Mouse (Mus musculus) neural tube, embryonic 13.5 days (tissue): ENCODE results near the gene Spesp1. TPM values are rescaled to one million over a fixed set of nuclear protein-coding genes. Genes with fewer than 3 reads are reported as not detected.
A peak's percentile ranks its signal among the peaks of the same experiment; 100 is the strongest.

Experiments
- ATAC-seq: fragments of 200-750 bp; cut with Nextera tagmentation; 2 replicates; pipeline ENCODE4 v1.8.0; 2017; ENCODE audit warnings: low read depth, mild to moderate bottlenecking, moderate TSS enrichment, moderate library complexity
- H3K27ac ChIP-seq: fragments of 300-500 bp; sonication (generic); replicated peaks from 2 replicates; pipeline ENCODE4 v1.5.1; 2015; ENCODE audit warnings: moderate library complexity, mild to moderate bottlenecking, inconsistent platforms
- H3K27me3 ChIP-seq: fragments of 300-500 bp; sonication (generic); 2 replicates; pipeline ENCODE4 v1.6.1; 2015; ENCODE audit warnings: mild to moderate bottlenecking, inconsistent platforms
- H3K36me3 ChIP-seq: fragments of 300-500 bp; sonication (generic); 2 replicates; pipeline ENCODE4 v1.6.1; 2015; ENCODE audit warnings: mild to moderate bottlenecking, inconsistent platforms
- H3K4me1 ChIP-seq: fragments of 300-500 bp; sonication (generic); replicated peaks from 2 replicates; pipeline ENCODE4 v1.6.1; 2015; ENCODE audit warnings: inconsistent platforms
- H3K4me2 ChIP-seq: fragments of 300-500 bp; sonication (generic); 2 replicates; pipeline ENCODE4 v1.6.1; 2015; ENCODE audit warnings: inconsistent platforms, mild to moderate bottlenecking, moderate library complexity
- H3K4me3 ChIP-seq: fragments of 300-500 bp; sonication (generic); 2 replicates; pipeline ENCODE4 v1.5.1; 2015; ENCODE audit warnings: mild to moderate bottlenecking, inconsistent platforms
- H3K9ac ChIP-seq: fragments of 300-500 bp; sonication (generic); 2 replicates; pipeline ENCODE4 v1.6.1; 2015; ENCODE audit warnings: moderate library complexity, mild to moderate bottlenecking, inconsistent platforms
- H3K9me3 ChIP-seq: fragments of 300-500 bp; sonication (generic); 2 replicates; pipeline ENCODE4 v1.6.1; 2016; ENCODE audit warnings: inconsistent platforms
- WGBS: fragments of 180-500 bp; shearing (Covaris S2); methylation state at CpG from one replicate; pipeline ENCODE4 v1.1.7; 2015; 5-methylcytosine and 5-hydroxymethylcytosine counted together
- microRNA-seq: library from miRNA; unstranded; fragments of <30 nt; microRNA quantifications from one replicate; pipeline ENCODE4, GENCODE M21; 2016
- polyA plus RNA-seq: library from polyadenylated mRNA; unstranded; fragments of >200 nt; fragmentation: Nextera tagmentation; extraction: Ambion mirVana; gene quantifications from 2 replicates; pipeline ENCODE4 v1.2.1, GENCODE M21; 2015

Gene Spesp1
- polyA plus RNA-seq, 1 experiment from 2014 or later = not detected

GRCm38 (mm10) chr9:62243991-62244611 is 37.9 kb downstream of the Spesp1 start:
- H3K36me3 ChIP-seq = no peaks in the 10 kb centered on the region
- peak overlapping the region; percentile 43; the same call in 1 of the 2 replicates for H3K27ac ChIP-seq
- H3K4me1 ChIP-seq = peaks cover 21% of the 10 kb centered on the region
- no peaks in the 10 kb centered on the region for H3K9me3 ChIP-seq
- no peak overlapping the region for H3K4me3 ChIP-seq
- ATAC-seq = peak; percentile 69
- H3K9ac ChIP-seq = 0 out of 2 replicates have a peak overlapping the region, but pooled peaks have one; percentile 44
- H3K27me3 ChIP-seq = no peaks in the 10 kb centered on the region; the same call in 1 of the 2 replicates
- 22% methylated on average over 19 of the region's 19 CpGs for WGBS
- peak overlapping the region; percentile 36 for H3K4me2 ChIP-seq

GRCm38 (mm10) chr9:62240036-62240435 is 42.0 kb downstream of the Spesp1 start:
- no peaks in the 10 kb centered on the region for H3K36me3 ChIP-seq
- no peak overlapping the region for H3K9ac ChIP-seq
- 24% methylated on average over 10 of the region's 10 CpGs for WGBS
- no peaks in the 10 kb centered on the region; the same call in 1 of the 2 replicates for H3K27me3 ChIP-seq
- H3K4me1 ChIP-seq = peaks cover 29% of the 10 kb centered on the region
- no peaks in the 10 kb centered on the region for H3K9me3 ChIP-seq
- H3K4me2 ChIP-seq = no peak overlapping the region
- no peak overlapping the region for H3K27ac ChIP-seq
- ATAC-seq = no peak
- H3K4me3 ChIP-seq = no peak overlapping the region

- Histone ChIP-seq H3K36me3 (no peaks in the 10 kb centered on the region), H3K4me1 (peaks cover 18% of the 10 kb centered on the region), H3K9ac (peak overlapping the region; percentile 53), H3K4me2 (no peak overlapping the region), H3K4me3 (no peak overlapping the region), H3K27ac (peak overlapping the region; percentile 64; the same call in 1 of the 2 replicates), H3K9me3 (no peaks in the 10 kb centered on the region), H3K27me3 (no peaks in the 10 kb centered on the region; the same call in 1 of the 2 replicates)
- 12% methylated on average over 9 of the region's 9 CpGs for WGBS
- no peak for ATAC-seq
Observed at GRCm38 (mm10) chr9:62237381-62237980, 44.5 kb downstream of the Spesp1 start.

- Histone ChIP-seq H3K9me3 (no peaks in the 10 kb centered on the region), H3K4me2 (no peak overlapping the region), H3K27ac (no peak overlapping the region), H3K4me3 (no peak overlapping the region), H3K27me3 (no peaks in the 10 kb centered on the region; the same call in 1 of the 2 replicates), H3K4me1 (peaks cover 18% of the 10 kb centered on the region), H3K9ac (no peak overlapping the region), H3K36me3 (no peaks in the 10 kb centered on the region)
- WGBS = 94% methylated on average over 2 of the region's 2 CpGs
- ATAC-seq = no peak
Observed at GRCm38 (mm10) chr9:62235501-62235900, 46.5 kb downstream of the Spesp1 start.

GRCm38 (mm10) chr9:62232649-62233048 is 49.4 kb downstream of the Spesp1 start:
- H3K36me3 ChIP-seq = no peaks in the 10 kb centered on the region
- H3K9me3 ChIP-seq = no peaks in the 10 kb centered on the region
- H3K9ac ChIP-seq = no peak overlapping the region
- ATAC-seq = no peak
- H3K27ac ChIP-seq = no peak overlapping the region
- WGBS = 31% methylated on average over 1 of the region's 1 CpGs
- no peaks in the 10 kb centered on the region for H3K27me3 ChIP-seq
- peaks cover 8% of the 10 kb centered on the region for H3K4me1 ChIP-seq
- H3K4me3 ChIP-seq = no peak overlapping the region
- no peak overlapping the region for H3K4me2 ChIP-seq

- Histone ChIP-seq H3K4me1 (no peaks in the 10 kb centered on the region), H3K4me3 (no peak overlapping the region), H3K36me3 (no peaks in the 10 kb centered on the region), H3K27me3 (no peaks in the 10 kb centered on the region), H3K9ac (no peak overlapping the region), H3K4me2 (no peak overlapping the region), H3K9me3 (no peaks in the 10 kb centered on the region), H3K27ac (no peak overlapping the region)
- 79% methylated on average over 3 of the region's 3 CpGs for WGBS
- ATAC-seq = no peak
Observed at GRCm38 (mm10) chr9:62231046-62231445, 51.0 kb downstream of the Spesp1 start.

- Histone ChIP-seq H3K9ac (no peak overlapping the region), H3K4me1 (no peaks in the 10 kb centered on the region)
- WGBS = 78% methylated on average over 2 of the region's 2 CpGs
Observed at GRCm38 (mm10) chr9:62229985-62230384, 52.0 kb downstream of the Spesp1 start.

GRCm38 (mm10) chr9:62222481-62222880 is 59.5 kb downstream of the Spesp1 start:
- H3K27me3 ChIP-seq = no peaks in the 10 kb centered on the region
- peaks cover 21% of the 10 kb centered on the region for H3K4me1 ChIP-seq
- WGBS = 5% methylated on average over 10 of the region's 10 CpGs
- H3K27ac ChIP-seq = no peak overlapping the region
- no peak overlapping the region for H3K9ac ChIP-seq
- no peak for ATAC-seq
- H3K4me2 ChIP-seq = no peak overlapping the region
- H3K4me3 ChIP-seq = no peak overlapping the region
- H3K9me3 ChIP-seq = no peaks in the 10 kb centered on the region
- H3K36me3 ChIP-seq = no peaks in the 10 kb centered on the region

More at GRCm38 (mm10) chr9:62229985-62230384, 52.0 kb downstream of the Spesp1 start:
- no peak for ATAC-seq
- Histone ChIP-seq H3K9me3 (no peaks in the 10 kb centered on the region), H3K4me3 (no peak overlapping the region), H3K36me3 (no peaks in the 10 kb centered on the region), H3K27ac (no peak overlapping the region), H3K4me2 (no peak overlapping the region), H3K27me3 (no peaks in the 10 kb centered on the region)

GRCm38 (mm10) chr9:62222029-62222428 is 60.0 kb downstream of the Spesp1 start:
- Histone ChIP-seq H3K4me2 (no peak overlapping the region), H3K4me1 (peaks cover 21% of the 10 kb centered on the region), H3K9me3 (no peaks in the 10 kb centered on the region), H3K36me3 (no peaks in the 10 kb centered on the region), H3K27me3 (no peaks in the 10 kb centered on the region), H3K9ac (no peak overlapping the region), H3K27ac (no peak overlapping the region), H3K4me3 (no peak overlapping the region)
- no peak for ATAC-seq
- WGBS = 90% methylated on average over 2 of the region's 2 CpGs

Small RNA genes within 50 kb of the gene (microRNA-seq; reads per million reads assigned to microRNA genes)
- gene Gm25603 = not detected

Other genes with a start within 250 kb of the Spesp1 start
- gene Glce, start 159.6 kb downstream of the Spesp1 start, polyA plus RNA-seq = 17.3 and 20.7 TPM in 2 replicates
- 128 and 130 TPM in 2 replicates for gene Anp32a, start 59.1 kb upstream of the Spesp1 start, polyA plus RNA-seq